Mouse (Mus musculus): ENCODE measurements around the gene Tesk2. TPM values are rescaled to one million over a fixed set of nuclear protein-coding genes. Genes with fewer than 3 reads are reported as not detected.

The Tesk2 gene
- total RNA-seq, 2 experiments from 2014 or later, result 2.0 to 2.2 TPM

DNA sequence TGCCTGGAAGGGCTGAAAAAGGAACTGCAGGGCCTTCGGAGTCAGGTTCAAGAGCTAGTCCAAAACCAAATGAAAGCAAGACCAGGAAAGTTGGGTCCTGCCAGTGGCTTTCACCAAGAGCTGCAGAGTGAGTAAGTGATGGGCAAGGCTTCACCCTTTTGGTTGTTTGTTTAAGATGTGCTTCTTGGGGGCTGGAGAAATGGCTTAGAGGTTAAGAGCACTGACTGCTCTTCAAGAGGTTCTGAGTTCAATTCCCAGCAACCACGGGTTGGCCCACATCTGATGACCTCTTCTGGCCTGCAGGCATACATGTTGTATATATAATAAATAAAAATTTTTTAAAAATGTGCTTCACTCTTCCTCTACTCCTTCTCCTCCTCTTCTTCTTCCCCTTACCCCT lies 10.6 kb upstream of the Tesk2 start:
- intact Hi-C loops (cut with DNase I), result no loop called here
- no peak for DNase-seq

GRCm38 (mm10) chr4:116712536-116712935 lies 8.2 kb upstream of the Tesk2 start:
- DNase-seq, result no peak
- intact Hi-C loops (cut with DNase I), result no loop called here

- intact Hi-C loops (cut with DNase I), result loop anchor here (1.0 to 5.0 kb wide), 2 partner anchors 70 to 273 kb away; partner anchors contain the start of gene Urod
Observed at GRCm38 (mm10) chr4:116719396-116719795, 1.4 kb upstream of the Tesk2 start.

GRCm38 (mm10) chr4:116721098-116721628 lies 415 bp downstream of the Tesk2 start:
- intact Hi-C loops (cut with DNase I), result no loop called here

More at GRCm38 (mm10) chr4:116719396-116719795, 1.4 kb upstream of the Tesk2 start:
- DNase-seq, result peak; percentile 71

GRCm38 (mm10) chr4:116722230-116722629 lies 1.5 kb downstream of the Tesk2 start:
- DNase-seq, result no peak
- intact Hi-C loops (cut with DNase I), result no loop called here

More at GRCm38 (mm10) chr4:116721098-116721628, 415 bp downstream of the Tesk2 start:
- no peak for DNase-seq

DNA sequence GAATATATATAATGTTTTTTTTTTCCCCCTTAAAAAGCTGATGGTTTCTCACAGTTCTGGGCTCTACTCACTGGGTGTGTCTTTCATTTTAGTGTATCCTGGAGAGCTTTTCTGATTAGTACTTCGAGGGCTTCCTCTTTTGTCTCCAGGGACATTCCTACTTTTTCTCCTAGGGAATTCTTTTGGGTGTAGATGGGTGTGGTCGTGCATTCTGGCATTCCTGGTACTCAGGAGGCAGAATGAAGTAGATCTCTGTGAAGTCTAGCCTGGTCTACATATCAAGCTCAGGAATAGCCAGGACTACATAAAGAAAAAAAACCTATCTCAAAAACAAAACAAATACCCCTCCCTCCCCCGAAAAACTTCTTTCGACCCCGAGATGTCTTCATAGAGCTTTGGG lies 4.7 kb downstream of the Tesk2 start:
- intact Hi-C loops (cut with DNase I), result no loop called here

DNA sequence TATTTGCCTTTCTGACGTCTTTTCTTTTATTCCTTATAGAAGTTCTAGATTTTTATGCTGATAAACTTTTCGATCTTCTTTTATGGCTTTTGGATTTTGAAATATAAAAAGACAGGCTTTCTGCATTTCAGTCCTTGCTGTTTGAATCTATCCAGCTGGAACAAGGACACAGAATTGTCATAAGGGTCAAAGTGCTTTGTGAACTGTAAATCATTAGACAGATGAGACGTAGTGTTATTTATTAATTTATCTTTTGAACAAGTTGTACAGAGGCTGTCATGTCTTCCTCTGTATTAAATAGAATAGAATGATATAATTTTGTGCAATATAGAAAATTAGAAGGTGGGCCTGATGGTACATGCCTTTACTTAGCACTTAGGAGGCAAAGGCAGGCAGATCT lies 6.7 kb downstream of the Tesk2 start:
- intact Hi-C loops (cut with DNase I), result no loop called here
- DNase-seq, result no peak

More for the DNA sequence above, 4.7 kb downstream of the Tesk2 start:
- DNase-seq, result no peak

GRCm38 (mm10) chr4:116729532-116729931 lies 8.8 kb downstream of the Tesk2 start:
- no peak for DNase-seq
- intact Hi-C loops (cut with DNase I), result loop anchor here (2.0 kb wide), 1 partner anchor 29 kb away; no protein-coding TSS in a partner anchor

- DNase-seq, result no peak
- intact Hi-C loops (cut with DNase I), result no loop called here
Observed at GRCm38 (mm10) chr4:116731077-116731476, 10.3 kb downstream of the Tesk2 start.

- no peak for DNase-seq
Observed at GRCm38 (mm10) chr4:116732355-116732754, 11.6 kb downstream of the Tesk2 start.

DNA sequence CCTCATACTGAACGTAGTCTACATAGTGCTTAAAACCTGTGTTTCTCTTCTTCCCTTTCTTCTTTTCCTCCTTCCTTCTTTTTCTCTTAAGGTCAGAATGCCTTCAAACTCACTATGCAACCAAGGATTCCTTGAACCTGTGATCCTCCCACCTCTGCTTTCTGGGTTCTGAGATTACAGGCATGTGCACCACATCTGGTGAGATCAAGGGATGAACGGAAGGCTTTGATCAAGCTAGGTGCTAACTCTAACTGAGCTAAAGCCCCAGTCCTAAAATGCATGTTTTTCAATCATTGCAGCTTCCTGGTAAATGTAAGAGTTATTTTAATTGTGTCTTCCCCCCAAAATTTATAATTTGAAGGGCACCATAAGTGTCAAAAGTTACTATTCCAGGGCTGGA lies 14.2 kb downstream of the Tesk2 start:
- intact Hi-C loops (cut with DNase I), result no loop called here
- no peak for DNase-seq

More at GRCm38 (mm10) chr4:116732355-116732754, 11.6 kb downstream of the Tesk2 start:
- intact Hi-C loops (cut with DNase I), result no loop called here

DNA sequence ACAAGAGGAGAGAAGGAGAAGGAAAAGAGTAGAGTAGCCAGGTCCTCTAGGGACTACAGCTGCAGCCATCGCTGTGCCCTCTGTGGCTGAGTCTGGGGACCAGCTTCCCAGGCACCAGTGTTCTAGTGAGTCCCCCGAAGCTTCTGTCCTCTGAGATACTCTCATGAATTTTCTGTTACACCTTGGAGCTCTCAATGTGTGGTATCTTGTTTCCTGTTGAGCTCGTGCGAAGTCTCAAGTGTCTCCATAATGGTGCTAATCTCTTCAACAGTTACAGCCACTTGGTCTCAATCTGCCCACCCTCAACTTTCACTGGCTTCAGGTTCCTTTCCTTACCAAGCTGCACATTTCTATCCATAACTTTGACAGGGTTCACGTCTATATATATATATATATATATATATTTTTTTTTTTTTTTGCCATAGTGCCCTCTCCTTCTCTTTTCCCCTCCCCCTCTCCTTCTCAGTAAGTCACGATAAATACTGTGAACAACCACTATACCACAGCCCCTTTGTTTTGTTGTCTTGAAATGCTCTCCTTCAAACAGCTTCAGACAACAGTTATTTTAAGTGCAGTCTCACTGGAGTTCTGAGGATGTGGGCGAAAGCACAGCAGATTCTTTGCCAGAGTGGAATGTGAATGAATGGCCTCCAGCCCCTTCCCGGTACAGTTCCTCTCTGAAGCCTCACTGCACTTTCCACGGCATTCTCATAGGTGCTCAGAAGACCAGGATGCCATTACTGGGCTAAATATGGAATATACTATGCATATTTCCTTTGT lies 18.4 kb downstream of the Tesk2 start:
- DNase-seq, result no peak

GRCm38 (mm10) chr4:116749750-116750149 lies 29.0 kb downstream of the Tesk2 start:
- DNase-seq, result no peak
- intact Hi-C loops (cut with DNase I), result no loop called here

More for the DNA sequence above, 18.4 kb downstream of the Tesk2 start:
- intact Hi-C loops (cut with DNase I), result no loop called here

DNA sequence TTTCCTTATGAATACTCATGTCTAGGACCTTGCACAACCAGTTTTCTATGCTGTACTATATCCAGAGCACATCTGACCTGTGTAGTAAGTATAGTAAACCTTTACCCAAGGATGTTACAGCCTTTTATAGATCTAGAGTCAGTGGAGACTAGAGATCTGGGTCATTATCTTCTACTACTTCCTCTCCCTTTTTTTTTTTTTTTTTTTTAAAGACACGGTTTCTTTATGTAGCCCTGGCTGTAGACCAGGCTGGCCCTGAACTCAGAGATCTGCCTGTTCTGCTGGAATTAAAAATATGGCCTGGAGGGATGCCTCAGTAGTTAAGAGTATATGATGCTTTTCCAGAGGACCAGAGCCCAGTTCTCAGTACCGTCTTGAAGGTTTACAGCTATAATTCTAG lies 41.2 kb downstream of the Tesk2 start:
- intact Hi-C loops (cut with DNase I), result no loop called here
- DNase-seq, result no peak

GRCm38 (mm10) chr4:116764001-116764400 lies 43.3 kb downstream of the Tesk2 start:
- intact Hi-C loops (cut with DNase I), result no loop called here
- DNase-seq, result no peak

DNA sequence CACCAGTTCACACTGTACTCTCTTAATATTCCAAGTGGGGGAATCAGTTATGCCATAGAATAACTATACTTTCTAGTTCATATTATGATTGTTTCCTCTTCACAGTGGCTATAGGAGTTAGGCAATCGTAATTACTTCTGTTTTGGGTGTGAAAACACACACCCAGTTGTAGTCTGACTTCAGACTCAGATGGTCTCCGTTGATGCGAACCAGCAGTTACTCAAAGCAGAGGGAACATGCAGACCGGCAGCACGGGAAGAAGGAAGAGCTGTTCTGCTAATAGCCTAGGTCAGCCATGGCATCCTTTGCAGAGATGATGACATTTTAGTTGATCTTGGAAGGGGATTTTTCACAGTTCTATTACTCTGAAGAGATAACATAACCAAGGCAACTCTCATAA lies 47.8 kb downstream of the Tesk2 start:
- DNase-seq, result no peak
- intact Hi-C loops (cut with DNase I), result no loop called here

DNA sequence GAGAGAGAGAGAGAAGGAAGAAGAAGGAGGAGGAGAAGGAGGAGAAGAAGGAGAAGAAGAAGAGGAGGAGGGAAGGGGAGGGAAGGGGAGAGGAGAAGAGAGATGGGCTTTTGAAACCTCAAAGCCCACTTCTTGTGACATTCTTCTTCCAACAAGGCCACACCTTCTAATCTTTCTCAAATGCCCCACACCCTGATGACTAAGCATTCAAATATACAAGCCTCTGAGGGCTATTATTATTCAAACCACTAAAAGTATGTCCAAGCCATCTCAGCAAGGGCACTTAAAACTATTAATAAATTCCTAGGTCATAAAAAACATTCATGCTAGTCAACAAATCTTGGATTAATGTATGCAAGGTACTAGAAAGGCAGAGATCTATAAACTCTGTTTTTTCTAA lies 48.3 kb downstream of the Tesk2 start:
- intact Hi-C loops (cut with DNase I), result no loop called here

GRCm38 (mm10) chr4:116776391-116776790 lies 55.6 kb downstream of the Tesk2 start:
- no peak for DNase-seq
- intact Hi-C loops (cut with DNase I), result no loop called here

More for the DNA sequence above, 48.3 kb downstream of the Tesk2 start:
- DNase-seq, result no peak

DNA sequence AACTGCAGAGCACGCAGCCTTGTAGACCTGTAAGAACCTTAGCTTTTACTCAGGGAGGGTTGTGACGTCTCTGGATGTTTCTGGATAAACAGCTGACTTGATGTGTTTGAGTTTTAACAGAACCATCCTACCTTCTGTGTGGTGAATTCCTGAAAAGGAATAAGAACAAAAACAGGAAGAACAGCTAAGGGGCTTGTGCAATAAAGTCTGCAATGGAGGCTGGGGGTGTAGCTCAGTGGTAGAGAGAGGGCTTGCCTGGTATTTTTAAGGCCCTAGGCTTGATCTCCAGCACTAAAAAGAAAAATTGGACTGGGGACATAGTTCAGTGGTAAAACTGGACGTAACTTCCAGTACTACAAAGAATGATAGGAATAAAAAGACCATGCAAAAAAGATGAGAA lies 56.3 kb downstream of the Tesk2 start:
- DNase-seq, result no peak
- intact Hi-C loops (cut with DNase I), result no loop called here

DNA sequence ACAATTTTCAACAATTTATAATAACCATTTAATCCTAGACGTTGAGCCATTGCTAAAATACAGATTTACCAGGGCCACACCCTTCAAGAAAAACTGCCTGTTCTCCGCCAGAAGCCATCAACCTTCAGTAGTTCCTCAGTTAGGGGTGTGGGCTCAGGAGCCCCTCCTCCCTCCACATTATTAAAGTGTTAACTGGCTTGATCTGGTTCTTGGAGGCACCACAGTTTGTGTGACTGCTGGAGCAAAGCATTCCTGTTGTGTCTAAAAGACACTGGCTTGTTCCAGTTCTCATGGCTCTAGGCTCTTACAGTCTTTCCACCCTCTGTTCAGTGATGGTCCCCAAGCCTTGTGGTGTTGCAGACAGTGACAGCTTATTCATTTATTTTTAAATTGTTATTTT lies 59.8 kb downstream of the Tesk2 start:
- no peak for DNase-seq
- intact Hi-C loops (cut with DNase I), result no loop called here

GRCm38 (mm10) chr4:116781366-116781765 lies 60.6 kb downstream of the Tesk2 start:
- DNase-seq, result no peak
- intact Hi-C loops (cut with DNase I), result no loop called here

- no peak for DNase-seq
- intact Hi-C loops (cut with DNase I), result no loop called here
Observed at GRCm38 (mm10) chr4:116782171-116782570, 61.4 kb downstream of the Tesk2 start.
